Mouse (Mus musculus) intestine, postnatal 0 days (tissue): ENCODE measurements around the gene Tk1. TPM values are rescaled to one million over a fixed set of nuclear protein-coding genes. Genes with fewer than 3 reads are reported as not detected.
A peak's percentile ranks its signal among the peaks of the same experiment; 100 is the strongest.

Source experiments
- ATAC-seq: fragments of 200-750 bp; cut with Nextera tagmentation; 2 replicates; pipeline ENCODE4 v1.8.0; 2017; ENCODE audit warnings: mild to moderate bottlenecking, moderate TSS enrichment, moderate library complexity
- H3K27ac ChIP-seq: fragments of 300-500 bp; sonication (generic); 2 replicates; pipeline ENCODE4 v1.5.1; 2014; ENCODE audit warnings: mild to moderate bottlenecking, low read depth, low read length, moderate library complexity
- H3K27me3 ChIP-seq: fragments of 300-500 bp; sonication (generic); replicated peaks from 2 replicates; pipeline ENCODE4 v1.6.1; 2014; ENCODE audit warnings: low read length, mixed read lengths; ENCODE audit not compliant: control insufficient read depth, insufficient read depth
- H3K36me3 ChIP-seq: fragments of 300-500 bp; sonication (generic); 2 replicates; pipeline ENCODE4 v1.6.1; 2014; ENCODE audit warnings: mild to moderate bottlenecking, moderate library complexity; ENCODE audit not compliant: control insufficient read depth, insufficient read depth
- H3K4me1 ChIP-seq: fragments of 300-500 bp; sonication (generic); replicated peaks from 2 replicates; pipeline ENCODE4 v1.6.1; 2014; ENCODE audit warnings: antibody characterized with exemption, low read length, mixed read lengths; ENCODE audit not compliant: control insufficient read depth, insufficient read depth
- H3K4me2 ChIP-seq: fragments of 300-500 bp; sonication (generic); replicated peaks from 2 replicates; pipeline ENCODE4 v1.6.1; 2014; ENCODE audit warnings: low read depth, mild to moderate bottlenecking, moderate library complexity
- H3K4me3 ChIP-seq: fragments of 300-500 bp; sonication (generic); 2 replicates; pipeline ENCODE4 v1.5.1; 2014; ENCODE audit warnings: low read depth, low read length
- H3K9ac ChIP-seq: fragments of 300-500 bp; sonication (generic); 2 replicates; pipeline ENCODE4 v1.6.1; 2014; ENCODE audit warnings: mild to moderate bottlenecking, low read depth, low read length
- H3K9me3 ChIP-seq: fragments of 300-500 bp; sonication (generic); 2 replicates; pipeline ENCODE4 v1.6.1; 2016; ENCODE audit warnings: mixed run types; ENCODE audit not compliant: control insufficient read depth
- CTCF ChIP-seq: sonication (generic); IDR thresholded peaks from 2 replicates; pipeline ENCODE4 v1.5.1; 2016; ENCODE audit warnings: low read depth, mild to moderate bottlenecking, control low read depth, antibody characterized with exemption, moderate library complexity
- WGBS: fragments of 180-500 bp; shearing (Covaris S2); extraction: QIAGEN DNeasy Blood & Tissue Kit; methylation state at CpG from one replicate; pipeline ENCODE4 v1.1.7; 2014; 5-methylcytosine and 5-hydroxymethylcytosine counted together
- polyA plus RNA-seq: library from polyadenylated mRNA; unstranded; fragments of >200 nt; fragmentation: Nextera tagmentation; extraction: Ambion mirVana; gene quantifications from 2 replicates; pipeline ENCODE4 v1.2.1, GENCODE M21; 2015

The Tk1 gene
- polyA plus RNA-seq, 1 experiment from 2014 or later = 44.8 TPM

- Histone ChIP-seq H3K4me2 (no peak overlapping the region), H3K9ac (no peak overlapping the region), H3K9me3 (no peaks in the 10 kb centered on the region), H3K4me3 (no peak overlapping the region), H3K27me3 (no peaks in the 10 kb centered on the region), H3K27ac (0 out of 2 replicates have a peak overlapping the region, but pooled peaks have one; percentile 4), H3K4me1 (peaks cover 15% of the 10 kb centered on the region), H3K36me3 (peaks cover 57% of the 10 kb centered on the region)
- TF ChIP-seq CTCF = no peak
- no peak for ATAC-seq
- 44% methylated on average over 5 of the region's 5 CpGs for WGBS
Measured at GRCm38 (mm10) chr11:117813867-117814266, 12.0 kb downstream of the Tk1 start.

- Histone ChIP-seq H3K9me3 (no peaks in the 10 kb centered on the region), H3K4me2 (peak overlapping the region; percentile 98), H3K4me1 (peaks cover 9% of the 10 kb centered on the region), H3K4me3 (peak overlapping the region; percentile 91), H3K9ac (peak overlapping the region; percentile 87), H3K27ac (peak overlapping the region; percentile 89), H3K36me3 (peaks cover 33% of the 10 kb centered on the region), H3K27me3 (no peaks in the 10 kb centered on the region)
- peak; percentile 85 for ATAC-seq
- WGBS = under 1% methylated on average over 21 of the region's 21 CpGs
- TF ChIP-seq CTCF = peak; percentile 76
Measured at GRCm38 (mm10) chr11:117810401-117811046, 15.4 kb downstream of the Tk1 start.

GRCm38 (mm10) chr11:117809407-117810311, 16.2 kb downstream of the Tk1 start, which contains the start of the genes Gm20708 and Syngr2:
Gm20708 (plus strand) TSS chr11:117809668.
Syngr2 (plus strand) TSS chr11:117809668.
- peak within 1 kb of the TSS; percentile 89 for H3K27ac ChIP-seq
- peaks cover 9% of the 10 kb centered on the region for H3K4me1 ChIP-seq
- H3K9ac ChIP-seq = peak within 1 kb of the TSS; percentile 87
- H3K9me3 ChIP-seq = no peaks in the 10 kb centered on the region
- WGBS = under 1% methylated on average over 72 of the region's 75 CpGs
- no peak for TF ChIP-seq CTCF
- no peaks in the 10 kb centered on the region for H3K27me3 ChIP-seq
- H3K4me2 ChIP-seq = peak within 1 kb of the TSS; percentile 98
- H3K36me3 ChIP-seq = peaks cover 25% of the 10 kb centered on the region
- peak within 1 kb of the TSS; percentile 91 for H3K4me3 ChIP-seq
- ATAC-seq = peak; percentile 58

GRCm38 (mm10) chr11:117806781-117807180, 19.1 kb downstream of the Tk1 start:
- H3K4me3 ChIP-seq = no peak overlapping the region
- no peak overlapping the region for H3K9ac ChIP-seq
- ATAC-seq = no peak
- no peaks in the 10 kb centered on the region for H3K27me3 ChIP-seq
- no peak overlapping the region for H3K4me2 ChIP-seq
- no peak for TF ChIP-seq CTCF
- H3K4me1 ChIP-seq = peaks cover 9% of the 10 kb centered on the region
- no peak overlapping the region for H3K27ac ChIP-seq
- no peaks in the 10 kb centered on the region for H3K36me3 ChIP-seq
- no peaks in the 10 kb centered on the region for H3K9me3 ChIP-seq
- 97% methylated on average over 6 of the region's 6 CpGs for WGBS

- Histone ChIP-seq H3K27me3 (no peaks in the 10 kb centered on the region), H3K36me3 (no peaks in the 10 kb centered on the region), H3K27ac (no peak overlapping the region), H3K4me1 (no peaks in the 10 kb centered on the region), H3K4me2 (no peak overlapping the region), H3K9ac (no peak overlapping the region), H3K9me3 (no peaks in the 10 kb centered on the region), H3K4me3 (no peak overlapping the region)
- 91% methylated on average over 3 of the region's 3 CpGs for WGBS
- no peak for TF ChIP-seq CTCF
- ATAC-seq = peak; percentile 31; the same call in 1 of the 2 replicates
Measured at GRCm38 (mm10) chr11:117803166-117803688, 22.7 kb downstream of the Tk1 start.

- H3K4me1 ChIP-seq = no peaks in the 10 kb centered on the region
- TF ChIP-seq CTCF = no peak
- no peak overlapping the region for H3K4me2 ChIP-seq
- no peaks in the 10 kb centered on the region for H3K36me3 ChIP-seq
- no peak overlapping the region for H3K4me3 ChIP-seq
- WGBS = 86% methylated on average over 7 of the region's 7 CpGs
- H3K9me3 ChIP-seq = no peaks in the 10 kb centered on the region
- H3K27me3 ChIP-seq = no peaks in the 10 kb centered on the region
- H3K27ac ChIP-seq = no peak overlapping the region
- H3K9ac ChIP-seq = no peak overlapping the region
- no peak for ATAC-seq
Measured at GRCm38 (mm10) chr11:117801650-117802049, 24.2 kb downstream of the Tk1 start.
